In the genomic region with DNA sequence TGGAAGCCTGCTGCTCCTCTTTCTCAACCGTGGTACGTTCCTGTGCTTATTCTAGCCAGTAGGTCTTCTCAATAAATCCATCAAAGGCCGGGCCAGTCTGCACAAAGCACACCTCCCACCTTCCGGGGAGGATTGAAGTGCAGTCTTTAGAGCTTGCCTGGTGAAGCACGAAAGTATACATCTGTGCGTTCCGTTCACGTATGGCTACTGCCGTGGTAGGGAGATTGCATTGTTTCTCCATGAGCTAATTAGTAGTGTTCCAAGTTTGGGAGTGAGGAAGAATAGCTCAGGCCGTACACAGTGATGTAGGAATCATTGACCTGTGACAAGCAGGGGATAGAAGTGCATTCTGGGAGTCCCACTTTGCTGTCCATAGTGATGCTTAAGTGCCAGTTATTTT, we compare ENCODE assay signal across 19 mouse cellular contexts.
A peak's percentile ranks its signal among the peaks of the same experiment; 100 is the strongest.
DNase-seq lines count a peak whose midpoint lies in the region; ATAC-seq and TF ChIP-seq lines count a peak whose summit lies in the region.
"Had no signal": no experiment of that assay in that cellular context is flagged by ENCODE, and none has a peak within 500 bp of the region (broad histone marks: within the 10 kb centered on the region; RNA-seq: fewer than 3 reads in every experiment).

No protein-coding gene starts in this region.

- TF ChIP-seq CTCF in kidney, postnatal 0 days (IDR thresholded peaks at IDR 0.05; ENCODE audit: low read depth) = no peak

- H3K9me3 ChIP-seq in kidney, postnatal 0 days (replicated peaks; ENCODE audit: low read length) = no peaks in the 10 kb centered on the region
- no peaks in the 10 kb centered on the region for H3K9me3 ChIP-seq in forebrain, embryonic 10.5 days
- H3K9me3 ChIP-seq in neural tube, embryonic 13.5 days = no peaks in the 10 kb centered on the region
- H3K9me3 ChIP-seq: heart, embryonic 15.5 days; intestine, embryonic 15.5 days; liver, embryonic 15.5 days; megakaryocyte, embryonic 14.5 days had no signal

- peak; percentile 25; the same call in 1 of the 2 replicates for ATAC-seq in kidney, postnatal 0 days (replicated peaks; ENCODE audit: low FRiP score, low read depth)
- no peak for ATAC-seq in neural tube, embryonic 13.5 days (ENCODE audit: low read depth)
- ATAC-seq: CD4-positive, CD25-positive, alpha-beta regulatory T cell, adult 4 months; intestine, embryonic 15.5 days had no signal

- H3K27me3 ChIP-seq in kidney, postnatal 0 days (ENCODE audit: insufficient read depth, low read length) = no peaks in the 10 kb centered on the region
- no peaks in the 10 kb centered on the region for H3K27me3 ChIP-seq in forebrain, embryonic 10.5 days (ENCODE audit: poor library complexity, severe bottlenecking)
- H3K27me3 ChIP-seq in neural tube, embryonic 13.5 days = no peaks in the 10 kb centered on the region
- H3K27me3 ChIP-seq: heart, embryonic 15.5 days; intestine, embryonic 15.5 days; liver, embryonic 15.5 days had no signal

- H3K36me3 ChIP-seq in kidney, postnatal 0 days (ENCODE audit: insufficient read depth, low read length) = no peaks in the 10 kb centered on the region
- no peaks in the 10 kb centered on the region for H3K36me3 ChIP-seq in forebrain, embryonic 10.5 days (replicated peaks)
- no peaks in the 10 kb centered on the region for H3K36me3 ChIP-seq in neural tube, embryonic 13.5 days
- H3K36me3 ChIP-seq: G1E; heart, embryonic 15.5 days; intestine, embryonic 15.5 days; liver, embryonic 15.5 days had no signal

- WGBS in kidney, postnatal 0 days = 10% methylated on average over 10 of the region's 10 CpGs
- 27% methylated on average over 10 of the region's 10 CpGs for WGBS in forebrain, embryonic 10.5 days
- 17% methylated on average over 10 of the region's 10 CpGs for WGBS in neural tube, embryonic 13.5 days

- H3K4me1 ChIP-seq in kidney, postnatal 0 days (replicated peaks; ENCODE audit: insufficient read depth, low read length) = no peaks in the 10 kb centered on the region
- H3K4me1 ChIP-seq in forebrain, embryonic 10.5 days = peaks cover 41% of the 10 kb centered on the region
- peaks cover 31% of the 10 kb centered on the region for H3K4me1 ChIP-seq in neural tube, embryonic 13.5 days (replicated peaks)
- H3K4me1 ChIP-seq: heart, embryonic 15.5 days; intestine, embryonic 15.5 days; liver, embryonic 15.5 days had no signal

- H3K4me2 ChIP-seq in kidney, postnatal 0 days (ENCODE audit: low read length) = no peak overlapping the region
- no peak overlapping the region for H3K4me2 ChIP-seq in neural tube, embryonic 13.5 days
- H3K4me2 ChIP-seq: heart, embryonic 15.5 days; intestine, embryonic 15.5 days; liver, embryonic 15.5 days had no signal

- H3K9ac ChIP-seq in kidney, postnatal 0 days (ENCODE audit: low read depth, low read length) = no peak overlapping the region
- no peak overlapping the region for H3K9ac ChIP-seq in neural tube, embryonic 13.5 days
- H3K9ac ChIP-seq: heart, embryonic 15.5 days; intestine, embryonic 15.5 days; liver, embryonic 15.5 days had no signal

- DNase-seq in embryo, embryonic 10.5 days (ENCODE audit: low spot score) = peak; percentile 23
- no peak for DNase-seq in embryo, embryonic 10 days (ENCODE audit: low spot score)
- DNase-seq in kidney, postnatal 0 days (ENCODE audit: low spot score) = no peak
- DNase-seq in kidney, adult 9 months = no peak
- DNase-seq in forebrain, embryonic 10.5 days (ENCODE audit: extremely low spot score, low spot score) = peak; percentile 31
- DNase-seq in thymus, postnatal 0 days (ENCODE audit: low spot score) = no peak
- DNase-seq in lung, adult 18-20 months = no peak
- DNase-seq: cerebellum, adult 9-10 months; kidney, postnatal 4 days; lung, postnatal 10 days; right cerebral cortex, postnatal 4 days; thymus, postnatal 36 days had no signal

- H3K27ac ChIP-seq in kidney, postnatal 0 days = no peak overlapping the region
- H3K27ac ChIP-seq in forebrain, embryonic 10.5 days = peak overlapping the region; percentile 20; the same call in 1 of the 2 replicates
- H3K27ac ChIP-seq in neural tube, embryonic 13.5 days (replicated peaks) = 0 out of 2 replicates have a peak overlapping the region, but pooled peaks have one; percentile 14
- H3K27ac ChIP-seq: heart, embryonic 15.5 days; intestine, embryonic 15.5 days; liver, embryonic 15.5 days had no signal

- no peak overlapping the region for H3K4me3 ChIP-seq in kidney, postnatal 0 days (replicated peaks; ENCODE audit: low read depth, low read length)
- 0 out of 2 replicates have a peak overlapping the region, but pooled peaks have one; percentile 0 for H3K4me3 ChIP-seq in forebrain, embryonic 10.5 days
- H3K4me3 ChIP-seq in neural tube, embryonic 13.5 days = no peak overlapping the region
- H3K4me3 ChIP-seq: heart, embryonic 15.5 days; intestine, embryonic 15.5 days; liver, embryonic 15.5 days; megakaryocyte, embryonic 14.5 days had no signal

Comparison
In these comparisons a context has a peak if more than half of its experiments do, and no peak if none do; other contexts are left out.
1. DNase-seq: peak in embryo, embryonic 10.5 days (single experiment) and forebrain, embryonic 10.5 days (single experiment); none in embryo, embryonic 10 days (single experiment), kidney, postnatal 0 days (single experiment), kidney, adult 9 months (single experiment), thymus, postnatal 0 days (single experiment) and lung, adult 18-20 months (0 of 2).